Mouse (Mus musculus) kidney, postnatal 25 days (tissue): ENCODE measurements around the gene Hcls1.

Experiments used
- DNase-seq, 2 experiments: peaks; one replicate each; pipeline ENCODE4 v3.0.0; 2021; ENCODE audit warnings: mixed read lengths in 2 of 2

Gene Hcls1

DNA sequence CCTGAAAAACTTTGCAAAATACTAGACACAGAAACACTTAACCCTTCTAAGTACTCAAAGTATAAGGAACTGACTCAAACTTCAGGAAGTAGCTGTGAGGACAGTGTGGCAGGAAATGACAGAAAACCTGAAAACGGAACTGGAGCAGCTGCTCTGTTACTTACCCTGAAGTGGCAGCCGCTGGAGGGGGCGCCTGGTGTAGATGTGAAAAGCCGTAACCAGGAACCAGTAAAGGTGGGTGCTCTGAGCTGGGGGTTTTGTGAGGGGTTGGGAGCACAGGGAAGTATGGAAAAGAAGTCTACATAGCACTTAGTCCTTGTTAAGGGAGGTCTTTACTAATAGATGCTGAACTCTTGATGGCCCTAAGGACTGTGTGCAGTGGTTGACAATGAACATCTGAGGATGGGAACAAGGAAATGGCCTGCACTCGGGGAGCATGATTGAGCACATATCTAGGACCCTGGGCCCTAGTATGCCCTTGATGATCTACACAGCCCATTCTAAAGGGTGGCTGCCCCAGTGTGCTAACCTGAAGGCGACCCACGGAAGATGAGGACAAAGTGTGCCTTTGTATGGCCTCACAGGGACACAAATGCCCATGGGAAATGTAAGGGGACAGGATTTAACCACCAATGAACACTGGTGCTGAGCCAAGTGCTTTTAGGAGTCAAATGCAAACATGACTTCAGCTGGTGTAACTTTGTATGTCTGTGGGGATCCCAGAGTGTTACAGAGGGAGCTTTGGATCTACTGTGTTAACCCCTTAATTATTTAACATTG is at the start of gene Hcls1:
Gene Hcls1 (plus strand): TSS at position 143 of the 780 bp plus-strand sequence.
- DNase-seq = no peak

- DNase-seq = no peak
Measured at GRCm38 (mm10) chr16:36885912-36886311, 48.9 kb upstream of the Hcls1 start.

- DNase-seq = no peak
Measured at GRCm38 (mm10) chr16:36887546-36887945, 47.2 kb upstream of the Hcls1 start.

DNA sequence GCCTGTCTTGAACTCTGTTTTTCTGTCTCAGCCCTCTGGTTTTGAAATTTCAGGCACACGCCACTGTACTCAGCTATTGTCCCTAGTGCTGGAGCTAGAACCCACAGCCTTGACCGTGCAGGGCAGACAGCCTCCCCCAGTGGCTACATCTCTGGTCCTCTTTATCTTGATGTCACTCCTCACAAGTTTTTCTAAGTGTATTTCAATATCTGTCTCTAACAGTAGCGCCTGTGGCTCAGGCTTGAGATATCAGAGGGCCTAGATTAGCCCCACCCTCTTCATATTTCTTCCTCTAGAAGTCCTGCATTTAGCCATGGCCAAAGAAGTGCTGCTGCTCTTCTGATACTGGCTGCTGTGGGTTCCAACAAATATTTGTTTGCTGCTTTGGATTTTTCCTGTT is 44.2 kb upstream of the Hcls1 start:
- no peak for DNase-seq

DNA sequence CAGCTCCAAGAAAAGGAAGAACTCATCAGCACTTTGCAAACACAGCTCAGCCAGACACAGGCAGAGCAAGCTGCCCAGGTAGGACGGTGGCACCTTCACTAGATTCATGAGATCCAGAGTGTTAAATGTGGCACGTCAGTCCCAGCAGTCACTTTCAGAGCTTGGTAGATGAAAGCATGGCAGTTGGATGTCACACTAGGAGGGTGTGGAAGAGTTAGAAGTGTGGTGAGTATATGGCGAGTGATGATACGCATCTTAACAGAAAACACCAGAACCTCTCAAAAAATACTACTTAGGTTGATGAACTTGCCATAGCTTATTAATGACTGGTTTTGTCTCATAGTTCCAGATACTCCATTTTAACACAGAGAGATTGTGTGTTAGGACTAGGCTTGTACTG is 43.4 kb upstream of the Hcls1 start:
- no peak for DNase-seq

- no peak for DNase-seq
Measured at GRCm38 (mm10) chr16:36893317-36893716, 41.5 kb upstream of the Hcls1 start.

GRCm38 (mm10) chr16:36896712-36897111 is 38.1 kb upstream of the Hcls1 start:
- no peak for DNase-seq

DNA sequence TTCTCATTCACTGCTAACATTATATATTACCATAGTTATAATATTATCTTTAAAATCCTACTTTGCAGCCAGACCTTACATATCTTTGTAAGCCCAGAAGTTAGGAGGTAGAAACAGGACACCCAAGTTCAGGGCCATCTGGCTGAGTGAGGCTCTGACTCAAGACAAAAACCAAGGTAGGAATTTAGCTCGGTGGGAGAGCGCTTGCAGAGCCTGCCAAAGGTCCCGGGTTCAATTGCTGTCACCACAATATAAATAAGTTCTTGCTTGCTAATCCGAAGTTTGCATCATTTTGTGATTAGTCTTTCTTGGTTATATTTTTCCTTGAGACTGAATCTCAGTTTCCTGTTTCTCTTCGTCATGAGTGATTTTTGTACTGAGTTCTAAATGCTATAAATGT is 31.6 kb upstream of the Hcls1 start:
- no peak for DNase-seq

GRCm38 (mm10) chr16:36911909-36912308 is 22.9 kb upstream of the Hcls1 start:
- DNase-seq = no peak

- DNase-seq = no peak
Measured at GRCm38 (mm10) chr16:36912311-36912710, 22.5 kb upstream of the Hcls1 start.

- DNase-seq = peak; percentile 81 to 86
Measured at GRCm38 (mm10) chr16:36914195-36914594, 20.6 kb upstream of the Hcls1 start.

- no peak for DNase-seq
Measured at GRCm38 (mm10) chr16:36918505-36918904, 16.3 kb upstream of the Hcls1 start.

GRCm38 (mm10) chr16:36920410-36920809 is 14.4 kb upstream of the Hcls1 start:
- no peak for DNase-seq

- no peak for DNase-seq
Measured at GRCm38 (mm10) chr16:36921067-36921613, 13.6 kb upstream of the Hcls1 start.

- no peak for DNase-seq
Measured at GRCm38 (mm10) chr16:36921980-36922379, 12.8 kb upstream of the Hcls1 start.

DNA sequence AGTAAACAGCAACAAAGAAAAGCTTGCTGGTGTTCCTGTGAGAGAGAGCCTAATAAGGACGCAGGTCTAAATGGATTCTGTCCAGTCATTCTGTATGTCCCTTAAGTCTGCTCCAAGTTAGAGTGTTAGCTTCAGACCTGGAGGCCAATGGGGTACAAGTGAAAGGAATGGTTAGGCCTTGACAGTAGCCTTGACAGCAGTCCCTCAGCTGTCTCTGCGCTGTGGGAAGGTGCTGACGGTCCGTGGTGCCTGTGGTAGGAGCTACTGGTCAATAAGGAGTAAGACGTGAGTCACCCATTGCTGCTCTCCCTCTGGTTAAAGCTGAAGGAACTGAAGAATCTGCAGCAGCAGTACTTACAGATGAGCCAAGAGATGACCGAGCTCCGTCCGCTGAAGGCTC is 10.5 kb upstream of the Hcls1 start:
- no peak for DNase-seq

GRCm38 (mm10) chr16:36925351-36925750 is 9.4 kb upstream of the Hcls1 start:
- no peak for DNase-seq

DNA sequence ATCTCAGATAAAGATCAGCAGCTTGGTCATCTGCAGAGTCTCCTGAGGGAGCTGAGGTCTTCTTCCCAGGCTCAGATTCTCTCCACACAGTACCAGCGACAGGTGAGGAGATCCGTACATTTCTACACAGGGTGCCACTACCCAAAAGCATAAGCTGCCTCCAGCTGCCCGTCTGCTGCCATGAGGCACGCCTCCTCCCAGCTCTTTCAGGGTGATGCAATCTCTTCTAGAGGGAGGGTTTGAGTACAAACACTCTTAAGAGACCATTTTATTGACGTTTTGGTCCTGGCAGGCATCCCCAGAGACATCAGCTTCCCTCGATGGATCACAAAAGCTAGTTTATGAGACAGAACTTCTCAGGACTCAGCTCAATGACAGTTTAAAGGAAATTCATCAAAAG is 9.0 kb upstream of the Hcls1 start:
- DNase-seq = no peak

GRCm38 (mm10) chr16:36926514-36927447 is 8.0 kb upstream of the Hcls1 start:
- DNase-seq = no peak

- DNase-seq = no peak
Measured at GRCm38 (mm10) chr16:36927495-36928105, 7.2 kb upstream of the Hcls1 start.

GRCm38 (mm10) chr16:36928106-36928500 is 6.7 kb upstream of the Hcls1 start:
- no peak for DNase-seq

DNA sequence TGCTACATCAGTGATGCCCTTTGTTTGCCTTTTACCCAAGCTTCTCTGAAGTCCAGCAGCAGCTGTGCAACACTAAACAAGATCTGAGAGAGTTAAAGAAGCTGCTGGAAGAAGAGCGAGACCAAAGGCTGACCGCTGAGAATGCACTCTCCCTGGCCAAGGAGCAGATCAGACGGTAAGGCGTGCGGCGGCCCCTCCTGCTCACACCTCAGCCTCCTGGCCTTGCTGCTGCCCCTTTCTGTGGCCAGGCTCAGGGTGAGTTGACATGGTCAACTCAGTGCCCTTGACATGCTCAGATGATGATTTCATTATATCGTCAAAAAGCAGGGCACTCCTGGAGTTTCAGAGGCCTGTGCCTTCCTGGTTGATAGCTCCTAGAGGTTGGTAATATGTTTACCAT is 5.6 kb upstream of the Hcls1 start:
- DNase-seq = no peak
